Mouse (Mus musculus): ENCODE measurements at regions not wholly inside any gene's neighbourhood (a gene's known extent, or its start where the extent isn't known, plus 50 kb on each side); places are given as distances from the start of the nearest gene placed in this dataset.

- no peak for DNase-seq (ENCODE audit: low spot score)
These were observed 1122.8 kb upstream of the Slc10a2 start for GRCm38 (mm10) chr8:6227901-6228300.

GRCm38 (mm10) chr8:6225194-6225593 is 1120.0 kb upstream of the Slc10a2 start:
- DNase-seq (ENCODE audit: low spot score) = no peak

- no peak for DNase-seq (ENCODE audit: low spot score)
These were observed 1102.6 kb upstream of the Slc10a2 start for GRCm38 (mm10) chr8:6207617-6208349.

- DNase-seq (ENCODE audit: low spot score) = no peak
These were observed 1099.0 kb upstream of the Slc10a2 start for GRCm38 (mm10) chr8:6204051-6204745.

GRCm38 (mm10) chr8:6191431-6191830 is 1086.3 kb upstream of the Slc10a2 start:
- DNase-seq (ENCODE audit: low spot score) = no peak

- no peak for DNase-seq (ENCODE audit: low spot score)
These were observed 1083.3 kb upstream of the Slc10a2 start for GRCm38 (mm10) chr8:6188422-6188821.

GRCm38 (mm10) chr8:6186561-6186960 is 1081.4 kb upstream of the Slc10a2 start:
- DNase-seq (ENCODE audit: low spot score) = no peak

GRCm38 (mm10) chr8:6179602-6180001 is 1074.5 kb upstream of the Slc10a2 start:
- DNase-seq (ENCODE audit: low spot score) = peak; percentile 29

GRCm38 (mm10) chr8:6166433-6166832 is 1061.3 kb upstream of the Slc10a2 start:
- DNase-seq (ENCODE audit: low spot score) = no peak

- no peak for DNase-seq (ENCODE audit: low spot score)
These were observed 1060.1 kb upstream of the Slc10a2 start for GRCm38 (mm10) chr8:6165230-6165629.

- DNase-seq (ENCODE audit: low spot score) = no peak
These were observed 1059.6 kb upstream of the Slc10a2 start for GRCm38 (mm10) chr8:6164758-6165157.

- no peak for DNase-seq (ENCODE audit: low spot score)
These were observed 1039.4 kb upstream of the Slc10a2 start for GRCm38 (mm10) chr8:6144588-6144987.

- no peak for DNase-seq (ENCODE audit: low spot score)
These were observed 1034.9 kb upstream of the Slc10a2 start for GRCm38 (mm10) chr8:6140090-6140489.

- DNase-seq (ENCODE audit: low spot score) = no peak
These were observed 1034.0 kb upstream of the Slc10a2 start for GRCm38 (mm10) chr8:6139171-6139570.

GRCm38 (mm10) chr8:6132243-6132751 is 1027.1 kb upstream of the Slc10a2 start:
- DNase-seq (ENCODE audit: low spot score) = no peak

- DNase-seq (ENCODE audit: low spot score) = no peak
These were observed 1020.1 kb upstream of the Slc10a2 start for GRCm38 (mm10) chr8:6125265-6125664.

GRCm38 (mm10) chr8:6119506-6119905 is 1014.4 kb upstream of the Slc10a2 start:
- DNase-seq (ENCODE audit: low spot score) = no peak

- DNase-seq (ENCODE audit: low spot score) = no peak
These were observed 1006.2 kb upstream of the Slc10a2 start for GRCm38 (mm10) chr8:6111351-6111750.

GRCm38 (mm10) chr8:6090028-6090427 is 984.9 kb upstream of the Slc10a2 start:
- no peak for DNase-seq (ENCODE audit: low spot score)

GRCm38 (mm10) chr8:6043939-6044577 is 938.9 kb upstream of the Slc10a2 start:
- peak; percentile 22 for DNase-seq (ENCODE audit: low spot score)

- DNase-seq (ENCODE audit: low spot score) = peak; percentile 21
These were observed 907.1 kb upstream of the Slc10a2 start for GRCm38 (mm10) chr8:6012206-6012605.

- no peak for DNase-seq (ENCODE audit: low spot score)
These were observed 906.0 kb upstream of the Slc10a2 start for GRCm38 (mm10) chr8:6011182-6011581.

- no peak for DNase-seq (ENCODE audit: low spot score)
These were observed 905.6 kb upstream of the Slc10a2 start for GRCm38 (mm10) chr8:6010712-6011111.
